Mouse (Mus musculus) spleen, adult 10 weeks (tissue): ENCODE data around the gene Cpb1. TPM values are rescaled to one million over a fixed set of nuclear protein-coding genes. Genes with fewer than 3 reads are reported as not detected.

Experiments
- polyA plus RNA-seq: library from polyadenylated mRNA; stranded (reverse); fragments of 350-450 nt; fragmentation: Illumina TruSeq; extraction: RNeasy Lipid Tissue Mini Kit (QIAGEN cat#74804); gene quantifications from one replicate; pipeline ENCODE4 v1.2.3, GENCODE M21; 2015; ENCODE audit warnings: low replicate concordance; ENCODE audit not compliant: insufficient read depth

The Cpb1 gene
- 5.2 TPM for polyA plus RNA-seq

DNA sequence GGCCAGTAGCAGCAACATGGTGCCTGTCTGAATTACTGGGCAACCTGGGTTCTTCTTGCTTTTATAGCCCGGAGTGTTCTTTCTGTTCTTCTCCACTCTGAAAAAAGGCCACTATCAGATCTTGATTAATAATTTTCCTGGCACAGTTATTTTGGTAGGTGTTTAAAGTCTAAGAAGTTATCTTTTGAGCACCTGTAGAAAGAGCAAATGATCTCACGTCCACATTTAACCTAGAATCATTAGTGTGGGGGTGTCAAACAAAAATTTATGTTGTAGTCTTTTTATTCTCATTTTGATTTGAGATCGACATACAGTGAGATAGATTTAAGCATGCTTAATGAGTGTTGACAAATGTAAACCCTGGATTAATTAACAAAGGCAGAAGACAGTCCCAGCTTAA lies at the start of gene Cpb1:
TSS of gene Cpb1 (minus strand) at position 101 of the 400 bp plus-strand sequence.

GRCm38 (mm10) chr3:20242050-20242449 lies 33.5 kb downstream of the Cpb1 start, which contains the start of gene Cpa3:
Cpa3 (minus strand) TSS chr3:20242181.

Other genes with a start within 250 kb of the Cpb1 start
- 148 TPM for gene Hps3, start 240.4 kb downstream of the Cpb1 start, polyA plus RNA-seq
- 73.5 TPM for gene Hltf, start 217.9 kb downstream of the Cpb1 start, polyA plus RNA-seq
- gene Gyg, start 120.4 kb downstream of the Cpb1 start, polyA plus RNA-seq = 58.4 TPM
- gene Cpa3, start 33.6 kb downstream of the Cpb1 start, polyA plus RNA-seq = 2.5 TPM
- gene Agtr1b, start 91.4 kb upstream of the Cpb1 start, polyA plus RNA-seq = not detected